Mouse (Mus musculus): ENCODE results near the gene Poc5.

- TF ChIP-seq CTCF (IDR thresholded peaks at IDR 0.05; ENCODE audit: borderline replicate concordance, insufficient read depth, low read depth, low read length) (no peak), POLR2A (IDR thresholded peaks at IDR 0.05; ENCODE audit: borderline replicate concordance, insufficient read depth, low read length) (no peak)
Measured at GRCm38 (mm10) chr13:96454288-96454687, 66.2 kb downstream of the Poc5 start.
